Mouse (Mus musculus) layer of hippocampus, postnatal 10 days (tissue): ENCODE results near the gene F2rl3. TPM values are rescaled to one million over a fixed set of nuclear protein-coding genes. Genes with fewer than 3 reads are reported as not detected.
A peak's percentile ranks its signal among the peaks of the same experiment; 100 is the strongest.

Experiments used
- DNase-seq, 2 experiments: peaks; one replicate each; pipeline ENCODE4 v3.0.0; 2021; ENCODE audit warnings: low spot score in 2 of 2
- long read RNA-seq: library from polyadenylated mRNA; stranded (forward); transcript quantifications from one replicate; pipeline ENCODE4 v2.0.0, GENCODE M21; 2023
- total RNA-seq, 2 experiments: library from RNA; stranded (reverse); gene quantifications; 2 replicates each; pipeline ENCODE4 v1.2.3; 2021

Gene F2rl3
- total RNA-seq, result under 1 TPM; 0.21 to 0.25 TPM
- long read RNA-seq, result 0 reads

DNA sequence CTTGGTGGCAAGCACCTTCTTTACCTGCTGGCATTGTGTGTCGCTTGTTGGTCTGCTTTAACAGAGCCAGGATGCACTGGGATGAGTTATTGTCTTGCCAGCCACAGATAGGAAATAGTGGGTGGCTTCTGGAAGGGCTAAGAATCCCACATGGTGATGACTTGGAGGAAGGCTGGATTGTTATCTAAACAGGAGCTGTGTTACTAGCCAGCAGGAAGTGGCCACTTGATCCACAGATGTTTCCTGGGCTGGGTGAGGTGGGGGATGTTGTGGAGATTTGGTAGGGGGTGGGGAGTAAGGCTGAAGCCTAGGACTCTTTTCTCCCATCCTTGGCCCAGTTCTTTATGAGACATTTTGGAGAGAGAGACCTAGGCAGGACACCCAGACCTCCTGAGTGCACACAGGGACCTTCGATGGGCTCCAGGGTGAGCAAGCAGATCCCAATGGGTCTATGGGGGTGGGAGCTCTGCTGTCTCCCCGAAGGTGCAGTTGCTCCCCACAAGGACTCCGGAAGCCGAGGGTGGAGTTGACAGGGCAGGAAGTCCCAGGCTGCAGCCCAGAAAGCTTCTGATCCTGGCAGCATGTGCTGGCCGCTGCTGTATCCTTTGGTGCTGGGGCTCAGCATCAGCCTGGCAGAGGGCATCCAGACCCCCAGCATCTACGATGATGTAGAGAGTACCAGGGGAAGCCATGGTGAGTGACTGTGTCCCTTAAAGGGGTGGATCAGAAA, at the start of gene F2rl3:
Gene F2rl3, plus strand, starts transcription at position 559 of the 730 bp plus-strand sequence.
- DNase-seq, result peak; percentile 2 to 8

DNA sequence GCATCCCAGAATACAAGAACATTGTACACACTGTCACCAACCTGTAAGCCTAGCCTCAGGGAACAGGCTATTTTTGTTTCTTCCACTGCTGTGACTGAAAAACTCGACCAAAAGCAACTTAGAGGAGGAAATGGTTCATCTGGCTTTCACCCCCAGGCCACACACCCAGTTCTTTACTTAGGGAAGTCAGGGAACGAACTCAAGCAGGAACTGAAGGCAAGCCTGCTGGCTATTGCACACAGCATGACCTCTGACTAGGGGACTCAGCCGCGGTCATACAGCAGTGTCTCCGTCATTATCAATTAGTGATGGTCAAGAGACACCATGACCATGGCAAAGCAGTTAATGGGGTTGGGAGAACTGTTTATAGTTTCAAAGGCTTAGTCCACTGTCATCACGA, 49.1 kb upstream of the F2rl3 start:
- no peak for DNase-seq

DNA sequence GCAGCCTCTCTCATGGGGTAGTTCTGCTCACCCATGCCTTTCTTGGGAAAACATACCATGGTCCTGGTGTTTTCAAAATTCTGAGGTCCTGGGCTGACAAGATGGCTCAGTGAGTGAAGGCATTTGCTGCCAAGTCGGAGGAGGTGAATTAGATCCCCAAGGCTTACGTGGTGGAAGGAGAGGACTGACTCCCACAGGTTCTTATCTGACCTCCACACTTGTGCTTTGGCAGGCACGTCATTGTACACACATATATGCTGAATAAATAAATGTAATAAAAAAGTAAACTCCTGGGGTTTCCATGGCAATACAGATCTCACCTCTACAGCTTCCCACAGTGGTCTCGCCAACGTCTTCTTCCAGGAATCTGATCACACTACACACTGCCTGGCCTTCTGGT, 45.1 kb upstream of the F2rl3 start:
- DNase-seq, result no peak

DNA sequence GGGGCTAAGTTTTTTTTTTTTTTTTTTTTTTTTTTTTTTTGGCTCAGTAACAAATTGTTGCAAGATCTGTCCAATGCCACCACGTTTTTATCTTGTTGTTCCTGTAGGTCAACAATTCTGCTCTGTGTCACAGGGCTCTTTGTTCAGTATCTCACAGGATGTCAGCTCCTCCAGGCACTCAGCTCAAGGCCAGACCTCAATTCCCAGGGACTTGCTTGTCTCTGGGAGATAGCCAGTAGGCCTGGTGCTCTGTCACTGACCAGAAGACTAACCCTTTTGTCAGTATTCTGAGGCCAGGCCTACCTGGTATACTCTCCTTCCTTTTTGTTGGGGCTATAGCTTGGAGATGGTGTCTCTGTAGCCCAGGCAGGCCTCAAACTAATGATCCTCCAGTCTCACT, 41.1 kb upstream of the F2rl3 start:
- DNase-seq, result no peak

DNA sequence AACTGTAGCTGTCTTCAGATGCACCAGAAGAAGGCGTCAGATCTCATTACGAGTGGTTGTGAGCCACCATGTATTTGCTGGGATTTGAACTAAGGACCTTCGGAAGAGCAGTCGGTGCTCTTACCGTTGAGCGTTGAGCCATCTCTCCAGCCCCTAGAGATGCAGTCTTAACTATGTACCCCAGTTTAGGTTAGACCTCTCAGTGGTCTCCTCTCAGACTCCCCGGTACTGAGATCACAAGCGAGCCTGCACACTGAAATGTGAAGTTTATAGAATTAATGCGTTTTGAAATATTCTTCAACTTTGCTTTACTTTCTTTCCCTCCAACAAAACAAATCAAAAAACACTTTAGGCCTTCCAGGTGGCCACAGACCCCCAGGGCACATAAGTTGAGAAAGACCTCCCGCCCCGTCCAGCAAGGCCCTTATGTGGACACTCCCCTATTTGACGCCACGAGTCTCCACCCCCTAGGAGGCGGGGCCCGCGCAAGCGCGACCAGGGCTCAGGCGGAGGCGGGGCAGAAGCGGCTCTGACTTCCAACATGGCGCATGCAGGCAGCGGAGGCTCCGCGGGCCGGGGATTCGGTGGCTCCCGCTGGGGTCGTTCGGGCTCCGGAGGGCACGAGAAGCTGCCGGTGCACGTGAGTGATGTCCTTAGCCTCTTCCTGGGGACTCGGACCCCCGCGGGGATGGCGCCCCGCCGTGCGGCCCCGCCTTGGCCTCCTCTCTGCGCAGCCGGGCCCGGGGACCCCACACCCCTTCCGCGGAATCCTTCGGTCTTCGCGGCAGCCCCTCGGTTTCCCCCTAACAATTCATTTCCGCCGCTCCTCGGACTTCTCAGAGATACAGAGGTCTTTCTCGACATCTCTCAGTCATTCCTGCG, 38.7 kb upstream of the F2rl3 start, which contains the start of gene Sin3b:
Gene Sin3b, plus strand, starts transcription at position 517 of the 882 bp plus-strand sequence.
- DNase-seq, result peak; percentile 95 to 96

DNA sequence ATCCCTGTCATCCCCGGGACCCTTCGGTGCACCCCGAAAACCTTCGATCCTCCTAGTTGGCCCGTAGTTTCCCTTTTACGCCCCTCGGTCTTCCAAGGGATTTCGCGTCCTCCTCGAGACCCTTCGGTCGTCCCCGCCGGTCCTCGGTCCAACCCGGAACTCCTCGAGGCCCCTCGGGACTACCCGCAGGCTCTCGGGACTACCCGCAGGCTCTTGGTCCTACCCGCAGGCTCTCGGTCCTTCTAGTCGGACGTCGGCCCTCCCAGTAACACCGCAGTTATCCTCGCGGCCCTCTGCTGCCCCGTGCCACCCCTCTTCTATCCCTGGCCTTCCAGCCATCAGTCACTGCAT, 38.1 kb upstream of the F2rl3 start:
- peak; percentile 41 to 59 for DNase-seq

DNA sequence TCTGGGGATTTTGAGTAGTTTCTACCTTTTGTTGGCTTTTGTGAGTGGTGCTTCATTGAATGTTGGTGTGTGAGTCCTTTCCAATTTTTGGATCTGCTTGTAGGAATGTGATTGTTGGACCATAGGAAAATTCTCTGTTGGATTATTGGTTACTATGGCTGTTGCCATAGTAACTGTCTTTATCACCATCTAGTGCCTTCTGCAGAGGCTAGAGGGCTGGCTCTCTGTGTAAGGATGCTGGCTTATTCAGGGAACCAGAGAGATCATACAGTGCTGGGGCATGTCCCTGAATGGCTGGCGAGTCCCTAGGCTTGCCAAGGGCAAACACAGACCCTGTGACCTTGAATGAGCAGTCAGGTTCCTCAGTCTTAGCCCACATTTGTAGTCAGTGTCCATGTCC, 33.0 kb upstream of the F2rl3 start:
- DNase-seq, result no peak

DNA sequence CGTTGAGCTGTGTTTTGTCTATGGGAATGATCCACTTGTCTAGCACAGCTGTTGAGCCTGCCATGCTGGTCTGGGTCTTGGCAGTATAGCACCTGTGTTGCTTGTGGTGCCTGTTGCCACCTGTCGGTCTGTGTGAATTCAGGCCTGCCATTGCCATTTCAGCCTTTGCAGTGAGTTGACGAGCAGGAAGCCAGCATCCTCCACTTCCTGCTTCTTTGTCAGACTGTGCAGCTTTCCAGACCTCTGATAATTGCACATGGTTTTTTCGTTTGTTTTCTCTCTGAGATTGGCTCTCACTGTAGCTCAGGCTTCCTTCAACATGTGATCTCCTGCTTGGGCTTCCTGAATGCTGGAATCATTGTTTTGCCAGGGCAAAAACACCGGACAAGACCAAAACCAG, 26.7 kb upstream of the F2rl3 start:
- DNase-seq, result no peak

DNA sequence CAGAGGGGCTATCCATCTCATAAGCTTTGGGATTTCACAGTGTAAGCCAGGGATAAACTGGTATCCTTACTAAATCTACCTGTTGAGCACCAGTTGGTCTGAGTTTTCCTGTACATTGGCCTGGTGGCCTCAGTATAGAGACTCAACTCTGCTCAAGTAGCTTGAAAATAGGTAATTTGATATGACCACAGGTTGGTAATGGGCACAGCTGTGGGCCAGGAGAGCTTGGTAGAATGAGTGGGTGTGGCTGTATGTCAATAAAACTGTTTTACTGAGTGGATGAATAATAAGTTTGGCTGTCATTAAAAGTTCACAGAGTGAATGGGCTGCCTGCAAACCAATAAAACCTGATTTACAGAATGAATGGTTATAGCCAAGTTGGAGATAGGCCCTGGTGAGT, 24.8 kb upstream of the F2rl3 start:
- no peak for DNase-seq

DNA sequence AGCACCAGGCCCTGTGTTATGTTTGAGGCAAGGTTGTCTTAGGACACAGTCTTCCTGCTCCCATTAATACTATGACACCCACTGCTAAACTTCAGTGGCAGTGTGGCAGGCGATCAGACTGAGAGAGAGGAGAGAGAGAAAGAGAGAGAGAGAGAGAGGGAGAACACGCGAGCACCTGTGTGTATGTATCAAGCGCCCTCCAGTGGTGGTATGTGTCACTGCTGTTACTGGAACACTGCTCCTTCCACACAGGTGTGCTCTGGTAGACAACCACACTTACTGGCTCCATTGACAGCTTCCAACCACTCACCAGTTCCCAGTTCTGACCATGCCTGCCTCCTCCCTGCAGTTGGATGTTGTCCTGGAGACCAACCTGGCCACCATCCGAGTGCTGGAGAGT, 15.6 kb upstream of the F2rl3 start:
- DNase-seq, result peak; percentile 54 to 62

DNA sequence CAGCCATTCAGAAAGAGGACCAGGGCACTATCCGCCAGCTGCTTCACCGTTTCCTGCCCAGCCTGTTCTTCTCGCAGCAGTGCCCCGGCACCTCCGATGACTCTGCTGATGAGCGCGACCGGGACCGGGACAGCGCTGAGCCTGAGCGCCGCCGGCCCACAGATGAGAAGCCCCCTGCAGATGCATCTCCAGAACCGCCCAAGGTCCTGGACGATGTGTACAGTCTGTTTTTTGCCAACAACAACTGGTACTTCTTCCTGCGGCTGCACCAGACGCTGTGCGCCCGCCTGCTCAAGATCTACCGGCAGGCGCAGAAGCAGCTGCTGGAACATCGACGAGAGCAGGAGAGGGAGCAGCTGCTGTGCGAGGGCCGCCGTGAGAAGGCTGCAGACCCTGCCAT, 11.8 kb upstream of the F2rl3 start:
- DNase-seq, result no peak

DNA sequence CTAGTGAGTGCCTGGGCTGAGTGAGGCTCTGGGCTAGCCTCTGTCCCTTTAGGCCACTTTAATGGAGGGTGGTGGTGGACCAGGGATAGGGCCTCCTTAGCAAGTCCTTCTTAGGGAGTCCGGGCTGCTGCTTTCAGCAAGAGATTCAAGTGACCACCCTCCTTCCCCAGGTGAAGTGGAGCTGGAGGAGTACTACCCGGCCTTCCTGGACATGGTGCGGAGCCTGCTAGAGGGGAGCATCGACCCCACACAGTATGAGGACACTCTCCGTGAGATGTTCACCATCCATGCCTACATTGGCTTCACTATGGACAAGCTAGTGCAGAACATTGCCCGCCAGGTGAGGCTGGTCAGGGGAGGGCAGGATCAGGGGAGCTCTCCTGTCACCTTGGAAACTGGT, 11.4 kb upstream of the F2rl3 start:
- no peak for DNase-seq

DNA sequence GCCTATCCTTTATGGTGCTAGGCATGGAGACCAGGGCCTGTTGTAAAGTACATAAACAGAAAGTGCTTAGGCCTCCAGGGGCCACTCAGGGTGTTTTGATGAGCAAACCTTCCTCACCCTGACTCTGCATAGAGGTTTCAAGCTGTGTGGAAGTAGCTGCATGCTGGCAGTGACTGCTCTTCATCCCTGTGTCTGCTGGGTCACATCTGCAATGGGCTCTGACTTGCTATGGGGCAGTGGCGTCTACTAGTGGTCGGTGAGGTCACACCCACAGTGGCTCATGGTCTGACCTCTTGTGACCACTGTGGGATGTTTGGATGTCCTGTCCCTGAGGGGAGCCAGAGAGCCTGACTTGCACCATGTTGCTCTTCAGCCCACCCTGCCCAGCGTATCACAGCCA, 10.6 kb upstream of the F2rl3 start:
- peak; percentile 1 to 7 for DNase-seq

DNA sequence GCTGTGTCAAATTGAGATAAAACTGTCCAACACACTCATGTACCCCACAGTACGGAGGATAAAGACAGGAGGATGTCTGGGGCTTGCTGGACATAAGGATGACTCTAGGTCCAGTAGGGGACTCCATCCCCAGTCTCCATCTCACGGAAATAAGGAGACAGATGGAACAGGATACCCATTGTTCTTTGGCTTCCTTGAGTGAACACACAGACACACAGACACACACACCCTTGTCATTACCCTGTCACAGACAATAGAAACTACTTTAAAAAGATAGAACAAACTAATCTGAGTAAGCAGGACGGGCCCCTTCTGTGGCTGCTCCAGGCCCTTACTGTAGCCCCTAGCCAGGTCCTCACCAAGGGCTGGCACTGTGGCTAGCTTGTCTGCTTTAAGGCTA, 9.4 kb upstream of the F2rl3 start:
- peak in 1 of 2 experiments; percentile 0 for DNase-seq

DNA sequence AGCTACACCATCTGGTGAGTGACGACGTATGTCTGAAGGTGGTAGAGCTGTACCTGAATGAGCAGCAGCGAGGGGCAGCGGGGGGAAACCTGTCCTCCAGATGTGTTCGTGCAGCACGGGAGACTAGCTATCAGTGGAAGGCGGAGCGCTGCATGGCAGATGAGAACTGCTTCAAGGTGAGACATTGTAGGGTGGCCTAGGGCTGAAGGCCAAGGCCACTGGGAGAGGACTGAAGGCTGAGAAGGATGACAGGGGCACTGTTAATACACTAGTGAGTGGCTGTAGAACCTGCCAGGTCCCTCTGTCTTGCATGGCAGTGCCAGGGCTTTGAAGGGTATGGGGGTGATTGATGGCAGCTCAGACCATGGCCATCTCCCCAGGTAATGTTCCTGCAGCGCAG, 8.5 kb upstream of the F2rl3 start:
- DNase-seq, result peak; percentile 1 to 5

DNA sequence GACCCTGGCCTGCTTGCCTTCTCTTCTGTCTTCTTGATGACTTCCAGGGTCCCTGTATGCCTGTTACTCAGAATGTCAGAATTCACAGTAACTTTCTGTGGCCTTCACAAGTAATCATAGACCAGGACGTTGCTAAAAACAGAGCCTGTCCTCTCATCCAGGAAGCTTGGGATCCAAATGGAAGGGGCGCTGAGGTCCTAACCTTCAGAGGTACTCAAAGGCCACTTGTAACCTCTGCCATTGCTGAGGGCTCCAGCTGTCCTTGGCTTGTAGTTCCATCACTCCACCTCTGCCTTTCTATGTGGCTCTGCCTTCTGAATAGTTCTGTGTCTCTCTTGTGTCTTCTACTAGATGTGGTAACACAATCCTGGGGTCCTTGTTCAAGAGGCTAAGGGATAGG, 7.9 kb upstream of the F2rl3 start:
- peak in 1 of 2 experiments; percentile 6 for DNase-seq

DNA sequence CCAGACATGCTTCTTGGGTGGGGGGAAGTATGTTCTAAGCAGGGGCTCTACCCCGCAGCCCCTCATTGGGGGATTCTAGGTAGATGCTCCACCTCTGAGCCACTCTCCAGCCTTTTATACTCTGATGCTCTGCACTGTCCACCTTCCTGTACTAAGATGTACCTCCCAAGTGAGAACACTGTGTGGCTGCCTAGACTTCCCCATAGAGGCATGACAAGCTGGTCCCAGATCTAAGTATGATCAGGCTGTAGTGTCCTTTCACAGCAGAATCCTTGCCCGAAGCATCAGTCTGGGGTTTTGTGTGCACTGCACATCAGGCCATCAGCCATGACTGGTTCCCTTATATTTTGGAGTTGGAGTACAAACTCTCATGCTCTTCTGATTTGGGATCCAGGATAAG, 5.6 kb upstream of the F2rl3 start:
- DNase-seq, result peak in 1 of 2 experiments; percentile 6

DNA sequence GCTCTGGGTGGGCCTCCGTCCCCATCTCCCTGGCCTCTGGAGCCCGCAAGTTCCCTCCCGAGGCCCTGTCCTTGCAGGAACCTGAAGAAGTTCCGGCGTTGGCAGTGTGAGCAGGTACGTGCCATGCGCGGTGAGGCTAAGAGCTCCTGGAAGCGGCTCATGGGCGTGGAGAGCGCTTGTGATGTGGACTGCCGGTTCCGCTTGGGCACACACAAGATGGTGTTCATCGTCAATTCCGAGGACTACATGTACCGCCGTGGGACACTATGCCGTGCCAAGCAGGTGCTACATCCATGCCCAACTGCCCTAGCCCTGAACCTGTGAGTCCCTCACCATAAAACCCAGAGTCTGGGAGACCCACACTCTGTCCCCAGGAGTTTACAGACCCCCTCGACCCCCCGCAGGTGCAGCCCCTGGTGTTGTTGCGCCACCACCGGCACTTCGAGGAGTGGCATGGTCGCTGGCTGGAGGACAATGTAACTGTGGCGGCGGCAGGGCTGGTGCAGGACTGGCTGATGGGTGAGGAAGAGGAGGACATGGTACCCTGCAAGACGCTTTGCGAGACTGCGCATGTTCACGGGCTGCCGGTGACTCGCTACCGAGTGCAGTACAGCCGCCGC, 4.8 kb upstream of the F2rl3 start:
- DNase-seq, result peak; percentile 3 to 11

DNA sequence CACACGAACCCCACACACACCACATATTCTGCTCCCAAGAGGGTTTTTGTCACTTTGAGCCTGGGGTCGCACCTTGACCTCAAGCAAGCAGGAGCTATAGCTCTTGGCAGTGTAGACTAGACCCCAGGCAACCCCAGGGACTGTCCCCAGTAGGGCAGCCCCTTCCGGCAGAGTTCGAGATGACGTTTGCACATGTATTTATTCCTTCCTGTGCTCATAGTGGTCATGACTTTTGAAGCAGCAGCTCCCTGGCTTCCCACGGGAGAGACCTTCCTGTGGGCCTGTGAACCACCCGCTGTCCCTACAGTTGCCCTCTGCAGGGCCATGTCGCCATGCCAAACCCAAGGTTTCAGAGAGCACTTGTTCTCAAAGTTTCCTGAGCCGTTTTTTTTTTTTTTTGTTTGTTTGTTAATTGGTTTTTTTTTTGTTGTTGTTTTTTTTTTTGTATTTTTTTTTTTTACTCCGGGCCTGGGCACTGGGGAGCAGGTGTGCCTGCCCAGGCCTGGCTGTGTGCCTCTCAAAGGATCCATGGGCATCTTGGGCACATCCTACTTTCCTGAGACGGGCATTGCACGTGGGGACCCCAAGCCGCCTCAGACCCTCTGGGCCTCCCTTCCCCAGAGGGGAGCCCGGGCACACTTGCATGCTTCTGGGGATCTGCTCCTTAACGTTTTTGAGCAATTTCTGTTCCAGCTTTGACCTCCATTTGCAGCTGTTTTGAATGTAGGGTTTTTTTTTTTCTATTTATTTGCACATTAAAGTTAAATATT, 4.1 kb upstream of the F2rl3 start:
- DNase-seq, result peak in 1 of 2 experiments; percentile 6

DNA sequence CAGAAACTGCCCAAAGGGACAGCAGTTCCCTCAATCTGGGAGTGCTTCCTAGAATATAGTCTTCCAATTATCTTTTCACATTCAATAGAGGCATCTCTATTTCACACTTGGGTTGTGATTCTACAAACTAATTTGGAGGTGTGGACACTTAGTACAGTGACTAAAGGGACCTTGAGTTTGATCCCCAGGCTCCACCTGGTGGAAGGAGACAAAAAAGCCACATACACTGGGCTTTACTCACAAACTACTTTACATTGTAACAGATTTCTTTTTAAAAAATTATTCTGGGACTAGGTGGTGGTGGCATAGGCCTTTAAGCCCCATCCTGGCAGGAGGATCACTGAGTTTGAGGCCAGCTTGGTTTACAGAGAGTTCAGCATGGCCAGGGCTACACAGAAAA, 3.4 kb upstream of the F2rl3 start:
- peak; percentile 2 to 8 for DNase-seq

DNA sequence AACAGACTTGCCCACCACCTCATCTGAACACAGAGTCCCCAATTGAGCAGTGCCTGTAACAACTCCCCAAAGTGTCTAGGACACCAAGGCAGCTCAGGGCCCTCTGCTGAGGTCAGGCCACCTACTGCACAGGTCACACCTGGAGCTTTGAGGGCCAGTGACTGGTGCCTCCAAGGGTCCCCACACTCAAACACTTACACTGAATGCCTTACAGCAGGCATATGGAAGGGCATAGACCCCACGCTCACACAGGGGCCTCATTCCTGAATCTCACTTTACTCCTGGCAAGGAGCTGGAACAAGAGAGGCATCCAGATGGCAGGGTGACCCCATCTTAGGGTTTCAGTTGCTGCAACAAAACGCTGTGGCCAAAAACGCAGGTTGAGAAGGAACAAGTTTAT, 1.5 kb upstream of the F2rl3 start:
- peak in 1 of 2 experiments; percentile 8 for DNase-seq
